Mouse (Mus musculus): ENCODE measurements around the gene Wdr62. TPM values are rescaled to one million over a fixed set of nuclear protein-coding genes. Genes with fewer than 3 reads are reported as not detected.
A peak's percentile ranks its signal among the peaks of the same experiment; 100 is the strongest.

Gene Wdr62
- polyA plus RNA-seq, 1 experiment from 2014 or later = 10.4 TPM

GRCm38 (mm10) chr7:30232631-30233148 is 47.5 kb downstream of the Wdr62 start:
- Histone ChIP-seq H3K9me3 (ENCODE audit: control insufficient read depth, low read length) (no peaks in the 10 kb centered on the region), H3K27me3 (ENCODE audit: control insufficient read depth, insufficient read depth, low read length) (no peaks in the 10 kb centered on the region), H3K4me3 (ENCODE audit: low read depth, low read length) (peak overlapping the region; percentile 57), H3K9ac (ENCODE audit: low read length) (peak overlapping the region; percentile 70), H3K4me2 (ENCODE audit: low read depth, severe bottlenecking) (peak overlapping the region; percentile 78), H3K4me1 (ENCODE audit: control insufficient read depth, insufficient read depth, low read length) (peaks cover 5% of the 10 kb centered on the region), H3K36me3 (ENCODE audit: control insufficient read depth, insufficient read depth, low read length) (0 out of 2 replicates have a peak, but pooled peaks cover 4% of the 10 kb centered on the region), H3K27ac (replicated peaks; ENCODE audit: low read depth, low read length) (peak overlapping the region; percentile 85)
- DNase-seq (ENCODE audit: low spot score) (peak; percentile 79), ATAC-seq (ENCODE audit: insufficient number of reproducible peaks, low FRiP score, low TSS enrichment, low read depth) (peak; percentile 14; the same call in 1 of the 2 replicates)
- 4% methylated on average over 24 of the region's 24 CpGs for WGBS

DNA sequence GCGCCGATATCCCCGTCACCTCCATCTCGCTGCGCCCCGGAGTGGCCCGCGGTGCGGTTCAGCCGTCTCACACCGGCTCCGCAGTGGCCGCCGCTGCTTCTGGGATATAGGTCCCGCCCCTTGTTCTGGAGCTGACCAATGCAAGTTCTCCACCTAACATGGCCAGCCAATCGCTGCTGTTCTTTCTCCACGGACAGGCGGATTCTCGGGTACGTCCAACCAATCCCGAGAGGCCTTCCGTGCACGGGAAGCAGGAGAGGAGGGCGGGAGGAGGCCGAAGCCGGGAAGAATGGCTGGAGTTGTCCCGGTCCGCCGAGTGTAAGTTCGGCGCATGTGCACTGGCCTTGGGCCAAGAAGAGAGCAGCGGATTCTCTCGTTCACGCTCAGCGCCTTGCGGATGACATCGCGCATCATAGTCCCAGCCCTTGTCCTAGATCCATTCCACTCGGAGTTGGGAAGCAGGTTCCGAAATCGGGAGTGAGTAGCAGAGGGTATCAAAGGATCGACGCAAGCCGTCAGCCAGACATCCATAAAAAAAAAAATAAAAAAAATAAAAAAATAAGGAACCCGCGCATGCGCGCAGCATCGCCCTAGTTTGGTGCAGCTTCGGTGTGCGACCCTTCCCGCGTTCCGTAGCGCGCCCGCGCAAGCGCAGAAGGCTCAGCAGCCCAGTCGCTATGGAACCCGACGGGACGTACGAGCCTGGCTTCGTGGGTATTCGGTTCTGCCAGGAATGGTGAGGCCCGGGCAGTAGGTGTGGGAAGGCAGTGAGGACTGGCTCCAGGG is 48.4 kb downstream of the Wdr62 start, which contains the start of the genes Polr2i and Tbcb:
Gene Polr2i (plus strand): TSS at position 280 of the 786 bp plus-strand sequence.
Gene Tbcb (minus strand): TSS at position 604 of the 786 bp plus-strand sequence.
- ATAC-seq (ENCODE audit: insufficient number of reproducible peaks, low FRiP score, low TSS enrichment, low read depth) = peak; percentile 90
- Histone ChIP-seq H3K9me3 (ENCODE audit: control insufficient read depth, low read length) (no peaks in the 10 kb centered on the region), H3K4me1 (ENCODE audit: control insufficient read depth, insufficient read depth, low read length) (peaks cover 5% of the 10 kb centered on the region), H3K4me2 (ENCODE audit: low read depth, severe bottlenecking) (peak within 1 kb of the TSS; percentile 78), H3K36me3 (ENCODE audit: control insufficient read depth, insufficient read depth, low read length) (peaks cover 5% of the 10 kb centered on the region; the same call in 1 of the 2 replicates), H3K4me3 (ENCODE audit: low read depth, low read length) (peak within 1 kb of the TSS; percentile 57), H3K27me3 (ENCODE audit: control insufficient read depth, insufficient read depth, low read length) (no peaks in the 10 kb centered on the region), H3K27ac (replicated peaks; ENCODE audit: low read depth, low read length) (peak within 1 kb of the TSS; percentile 85), H3K9ac (ENCODE audit: low read length) (peak within 1 kb of the TSS; percentile 70)
- WGBS = under 1% methylated on average over 67 of the region's 67 CpGs
- DNase-seq (ENCODE audit: low spot score) = peak; percentile 97

DNA sequence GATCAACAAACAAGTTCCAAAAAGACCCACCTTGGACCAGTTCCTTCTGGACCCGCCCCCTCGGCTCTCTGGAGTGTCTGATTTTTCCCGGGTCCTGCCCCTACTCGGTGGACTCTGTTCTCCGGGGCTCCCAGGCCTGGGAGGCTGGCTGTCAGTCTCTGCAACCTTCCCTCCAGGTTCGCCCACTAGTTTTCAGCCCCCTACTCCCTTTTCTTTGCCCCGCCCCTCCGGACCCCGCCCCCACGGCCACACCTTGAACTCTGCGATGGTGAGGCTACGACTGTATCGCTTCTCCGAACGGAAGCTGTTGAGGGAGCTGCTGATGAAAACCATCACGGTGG is 48.9 kb downstream of the Wdr62 start:
- Histone ChIP-seq H3K4me3 (ENCODE audit: low read depth, low read length) (peak overlapping the region; percentile 57), H3K9ac (ENCODE audit: low read length) (peak overlapping the region; percentile 70), H3K4me2 (ENCODE audit: low read depth, severe bottlenecking) (peak overlapping the region; percentile 78), H3K4me1 (ENCODE audit: control insufficient read depth, insufficient read depth, low read length) (peaks cover 5% of the 10 kb centered on the region), H3K9me3 (ENCODE audit: control insufficient read depth, low read length) (no peaks in the 10 kb centered on the region), H3K27ac (replicated peaks; ENCODE audit: low read depth, low read length) (no peak overlapping the region), H3K36me3 (ENCODE audit: control insufficient read depth, insufficient read depth, low read length) (peaks cover 11% of the 10 kb centered on the region; the same call in 1 of the 2 replicates), H3K27me3 (ENCODE audit: control insufficient read depth, insufficient read depth, low read length) (no peaks in the 10 kb centered on the region)
- peak; percentile 27 for ATAC-seq (ENCODE audit: insufficient number of reproducible peaks, low FRiP score, low TSS enrichment, low read depth)
- no peak for DNase-seq (ENCODE audit: low spot score)
- WGBS = under 1% methylated on average over 16 of the region's 16 CpGs

DNA sequence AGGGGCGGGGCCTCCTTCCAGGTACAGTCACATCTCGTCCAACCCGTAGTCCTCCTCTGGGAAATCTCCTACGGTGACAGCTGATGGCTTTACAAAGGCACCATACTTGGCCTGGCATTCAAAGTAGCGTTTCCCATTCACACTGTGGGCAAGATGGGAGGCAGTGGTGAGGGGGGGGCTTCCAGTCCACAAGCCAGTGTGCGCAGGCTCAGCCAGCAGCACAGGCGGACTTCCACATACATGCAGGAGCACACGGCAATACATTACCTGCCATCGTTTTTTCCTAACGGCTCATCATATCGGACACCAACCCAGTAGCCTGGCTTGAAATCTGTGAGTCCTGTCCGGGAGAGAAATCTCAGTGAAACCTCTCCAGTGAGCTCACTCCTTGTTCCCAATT is 56.0 kb downstream of the Wdr62 start:
- no peaks in the 10 kb centered on the region for H3K9me3 ChIP-seq (ENCODE audit: control insufficient read depth, low read length)
- H3K4me1 ChIP-seq (ENCODE audit: control insufficient read depth, insufficient read depth, low read length) = 0 out of 2 replicates have a peak, but pooled peaks cover 2% of the 10 kb centered on the region
- no peak overlapping the region for H3K4me3 ChIP-seq (ENCODE audit: low read depth, low read length)
- no peak for DNase-seq (ENCODE audit: low spot score)
- peaks cover 21% of the 10 kb centered on the region for H3K36me3 ChIP-seq (ENCODE audit: control insufficient read depth, insufficient read depth, low read length)
- H3K27me3 ChIP-seq (ENCODE audit: control insufficient read depth, insufficient read depth, low read length) = no peaks in the 10 kb centered on the region
- H3K9ac ChIP-seq (ENCODE audit: low read length) = no peak overlapping the region
- no peak overlapping the region for H3K27ac ChIP-seq (replicated peaks; ENCODE audit: low read depth, low read length)
- no peak overlapping the region for H3K4me2 ChIP-seq (ENCODE audit: low read depth, severe bottlenecking)
- WGBS = 92% methylated on average over 12 of the region's 12 CpGs
- ATAC-seq (ENCODE audit: insufficient number of reproducible peaks, low FRiP score, low TSS enrichment, low read depth) = no peak

DNA sequence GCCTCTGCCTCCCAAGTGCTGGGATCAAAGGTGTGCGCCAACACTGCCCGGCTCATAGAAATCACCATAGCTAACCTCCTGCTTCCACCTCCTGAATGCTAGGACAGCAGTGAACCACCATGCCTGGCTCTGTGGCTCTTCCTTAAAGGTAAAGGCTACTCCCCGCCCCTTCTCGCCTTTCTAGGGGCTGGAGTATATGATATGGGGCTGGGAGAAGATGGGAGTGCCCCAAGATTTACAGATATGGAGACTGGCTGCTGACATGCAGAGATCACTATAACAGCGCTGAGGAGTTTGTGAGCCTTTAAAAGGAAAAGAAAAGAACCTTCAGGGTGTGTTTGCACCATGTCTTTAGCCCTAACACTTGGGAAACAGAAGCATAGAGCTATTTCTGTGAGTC is 58.0 kb downstream of the Wdr62 start:
- Histone ChIP-seq H3K9ac (ENCODE audit: low read length) (no peak overlapping the region), H3K4me1 (ENCODE audit: control insufficient read depth, insufficient read depth, low read length) (0 out of 2 replicates have a peak, but pooled peaks cover 2% of the 10 kb centered on the region), H3K9me3 (ENCODE audit: control insufficient read depth, low read length) (no peaks in the 10 kb centered on the region), H3K4me2 (ENCODE audit: low read depth, severe bottlenecking) (no peak overlapping the region), H3K27me3 (ENCODE audit: control insufficient read depth, insufficient read depth, low read length) (no peaks in the 10 kb centered on the region), H3K27ac (replicated peaks; ENCODE audit: low read depth, low read length) (no peak overlapping the region), H3K36me3 (ENCODE audit: control insufficient read depth, insufficient read depth, low read length) (peaks cover 21% of the 10 kb centered on the region), H3K4me3 (ENCODE audit: low read depth, low read length) (no peak overlapping the region)
- WGBS = 93% methylated on average over 5 of the region's 5 CpGs
- ATAC-seq (ENCODE audit: insufficient number of reproducible peaks, low FRiP score, low TSS enrichment, low read depth) (no peak), DNase-seq (ENCODE audit: low spot score) (no peak)

DNA sequence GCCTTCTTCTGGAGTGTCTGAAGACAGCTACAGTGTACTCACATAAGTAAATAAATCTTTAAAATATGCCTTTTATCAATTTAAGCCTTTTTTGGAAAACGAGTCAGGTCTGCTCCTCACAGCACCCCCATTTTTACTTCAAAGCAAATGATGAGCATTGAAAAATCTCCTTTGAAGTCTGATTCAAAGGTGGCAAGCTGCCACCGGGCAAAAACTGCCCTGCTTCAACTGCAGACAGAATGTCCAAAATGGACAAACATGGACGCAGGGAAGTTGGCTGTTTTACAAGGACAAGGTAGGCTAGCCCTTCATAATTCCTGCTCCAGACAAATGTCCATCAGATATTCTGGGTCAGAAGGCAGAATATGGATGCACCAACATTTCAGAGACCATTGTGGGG is 58.8 kb downstream of the Wdr62 start:
- DNase-seq (ENCODE audit: low spot score) (no peak), ATAC-seq (ENCODE audit: insufficient number of reproducible peaks, low FRiP score, low TSS enrichment, low read depth) (no peak)
- 84% methylated on average over 3 of the region's 3 CpGs for whole genome bisulfite sequencing
- Histone ChIP-seq H3K4me1 (ENCODE audit: control insufficient read depth, insufficient read depth, low read length) (0 out of 2 replicates have a peak, but pooled peaks cover 2% of the 10 kb centered on the region), H3K9me3 (ENCODE audit: control insufficient read depth, low read length) (no peaks in the 10 kb centered on the region), H3K36me3 (ENCODE audit: control insufficient read depth, insufficient read depth, low read length) (peaks cover 15% of the 10 kb centered on the region), H3K9ac (ENCODE audit: low read length) (no peak overlapping the region), H3K27me3 (ENCODE audit: control insufficient read depth, insufficient read depth, low read length) (no peaks in the 10 kb centered on the region), H3K4me2 (ENCODE audit: low read depth, severe bottlenecking) (no peak overlapping the region), H3K27ac (replicated peaks; ENCODE audit: low read depth, low read length) (no peak overlapping the region), H3K4me3 (ENCODE audit: low read depth, low read length) (no peak overlapping the region)

DNA sequence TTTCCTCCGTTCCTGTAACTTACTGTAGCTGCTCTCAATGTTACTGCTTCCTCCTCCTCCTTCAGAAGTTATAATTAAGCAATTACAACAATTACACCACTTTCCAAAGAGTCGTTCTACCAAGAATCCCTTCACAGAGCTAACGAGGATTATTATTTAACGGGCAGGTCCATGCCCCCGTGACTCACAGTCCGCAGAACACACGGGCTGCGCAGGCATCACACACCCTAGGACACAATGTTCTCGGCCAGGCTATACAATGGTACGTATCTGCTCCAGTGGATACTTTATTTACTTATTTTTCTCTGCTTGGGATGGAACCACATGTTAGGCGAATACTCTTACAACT is 60.2 kb downstream of the Wdr62 start:
- H3K9ac ChIP-seq (ENCODE audit: low read length) = peak overlapping the region; percentile 38
- no peak for DNase-seq (ENCODE audit: low spot score)
- no peak overlapping the region for H3K27ac ChIP-seq (replicated peaks; ENCODE audit: low read depth, low read length)
- ATAC-seq (ENCODE audit: insufficient number of reproducible peaks, low FRiP score, low TSS enrichment, low read depth) = no peak
- no peaks in the 10 kb centered on the region for H3K27me3 ChIP-seq (ENCODE audit: control insufficient read depth, insufficient read depth, low read length)
- H3K36me3 ChIP-seq (ENCODE audit: control insufficient read depth, insufficient read depth, low read length) = peaks cover 8% of the 10 kb centered on the region
- H3K9me3 ChIP-seq (ENCODE audit: control insufficient read depth, low read length) = no peaks in the 10 kb centered on the region
- peak overlapping the region; percentile 26 for H3K4me3 ChIP-seq (ENCODE audit: low read depth, low read length)
- WGBS = 23% methylated on average over 11 of the region's 11 CpGs
- H3K4me2 ChIP-seq (ENCODE audit: low read depth, severe bottlenecking) = peak overlapping the region; percentile 65
- 0 out of 2 replicates have a peak, but pooled peaks cover 2% of the 10 kb centered on the region for H3K4me1 ChIP-seq (ENCODE audit: control insufficient read depth, insufficient read depth, low read length)

DNA sequence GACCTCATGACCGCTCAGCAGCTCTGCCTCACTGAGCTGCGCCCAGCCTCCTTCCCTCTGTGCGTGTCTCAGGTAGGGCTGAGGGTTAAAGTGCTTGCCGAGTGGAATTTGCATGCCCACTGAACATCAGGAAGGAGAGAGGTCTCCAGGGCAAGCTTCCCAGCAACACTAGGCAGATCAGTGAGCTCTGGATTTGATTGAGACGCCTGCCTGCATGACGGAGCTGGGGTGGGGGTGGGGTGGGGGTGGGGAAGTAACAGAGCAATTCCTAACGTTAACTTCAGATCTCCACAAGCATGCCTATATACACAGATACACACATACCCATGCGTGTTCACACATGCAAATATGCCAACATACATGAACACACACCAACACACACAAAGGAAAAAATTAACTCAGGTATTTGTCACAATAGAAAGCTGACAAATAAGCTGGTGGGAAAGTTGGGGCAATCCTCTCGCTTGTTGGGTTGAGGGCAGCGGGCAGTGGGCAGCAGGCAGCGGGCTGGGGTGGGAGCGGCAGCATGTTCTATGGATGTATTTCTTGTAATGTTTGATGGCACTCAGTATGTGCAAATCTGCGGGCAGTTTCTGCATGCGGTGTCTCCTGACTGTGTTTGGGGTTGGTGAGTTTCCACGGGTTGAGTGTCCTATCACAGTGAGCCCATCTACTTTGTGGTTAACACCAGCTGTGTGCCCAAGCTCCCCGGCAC is 60.8 kb downstream of the Wdr62 start:
- ATAC-seq (ENCODE audit: insufficient number of reproducible peaks, low FRiP score, low TSS enrichment, low read depth) = peak; percentile 45
- peak; percentile 79 for DNase-seq (ENCODE audit: low spot score)
- H3K9ac ChIP-seq (ENCODE audit: low read length) = peak overlapping the region; percentile 38
- no peak overlapping the region for H3K27ac ChIP-seq (replicated peaks; ENCODE audit: low read depth, low read length)
- peak overlapping the region; percentile 65 for H3K4me2 ChIP-seq (ENCODE audit: low read depth, severe bottlenecking)
- WGBS = 3% methylated on average over 16 of the region's 16 CpGs
- H3K36me3 ChIP-seq (ENCODE audit: control insufficient read depth, insufficient read depth, low read length) = peaks cover 8% of the 10 kb centered on the region
- peak overlapping the region; percentile 26 for H3K4me3 ChIP-seq (ENCODE audit: low read depth, low read length)
- no peaks in the 10 kb centered on the region for H3K27me3 ChIP-seq (ENCODE audit: control insufficient read depth, insufficient read depth, low read length)
- 0 out of 2 replicates have a peak, but pooled peaks cover 2% of the 10 kb centered on the region for H3K4me1 ChIP-seq (ENCODE audit: control insufficient read depth, insufficient read depth, low read length)
- H3K9me3 ChIP-seq (ENCODE audit: control insufficient read depth, low read length) = no peaks in the 10 kb centered on the region
